Mouse (Mus musculus): ENCODE measurements around the gene Sh3gl3. TPM values are rescaled to one million over a fixed set of nuclear protein-coding genes. Genes with fewer than 3 reads are reported as not detected.

The Sh3gl3 gene
- polyA plus RNA-seq (2015; fragmentation: Nextera tagmentation; extraction: Ambion mirVana) = 0.09 and 0.15 TPM in 2 replicates

GRCm38 (mm10) chr7:82173540-82173939, at the start of gene Sh3gl3:
TSS of gene Sh3gl3 (plus strand) at chr7:82173840.
- Histone ChIP-seq H3K27ac (ENCODE audit: low read depth) (no peak within 1 kb of the TSS), H3K9me3 (ENCODE audit: low read length) (no peaks in the 10 kb centered on the region), H3K4me2 (ENCODE audit: low read depth, low read length) (peak within 1 kb of the TSS; percentile 76), H3K36me3 (replicated peaks; ENCODE audit: insufficient read depth, low read length) (no peaks in the 10 kb centered on the region), H3K9ac (replicated peaks) (no peak within 1 kb of the TSS), H3K27me3 (ENCODE audit: insufficient read depth, low read length) (peaks cover 23% of the 10 kb centered on the region), H3K4me3 (ENCODE audit: low read depth, low read length) (peak within 1 kb of the TSS; percentile 44), H3K4me1 (ENCODE audit: insufficient read depth) (peaks cover 2% of the 10 kb centered on the region; the same call in 1 of the 2 replicates)
- ATAC-seq (no peak), DNase-seq (peak; percentile 6)
- WGBS (ENCODE audit: insufficient replicate concordance) = 70% methylated on average over 3 of the region's 3 CpGs
- TF ChIP-seq CTCF (IDR thresholded peaks at IDR 0.05; ENCODE audit: low read depth) = no peak
- no peak for TF ChIP-seq EP300 (IDR thresholded peaks at IDR 0.05; ENCODE audit: low read depth)

- Histone ChIP-seq H3K36me3 (replicated peaks; ENCODE audit: insufficient read depth, low read length) (no peaks in the 10 kb centered on the region), H3K27ac (ENCODE audit: low read depth) (no peak overlapping the region), H3K4me3 (ENCODE audit: low read depth, low read length) (no peak overlapping the region), H3K9me3 (ENCODE audit: low read length) (no peaks in the 10 kb centered on the region), H3K27me3 (ENCODE audit: insufficient read depth, low read length) (no peaks in the 10 kb centered on the region), H3K4me1 (ENCODE audit: insufficient read depth) (no peaks in the 10 kb centered on the region), H3K9ac (replicated peaks) (no peak overlapping the region), H3K4me2 (ENCODE audit: low read depth, low read length) (no peak overlapping the region)
- WGBS (ENCODE audit: insufficient replicate concordance) = 33% methylated on average over 1 of the region's 1 CpGs
- DNase-seq (no peak), ATAC-seq (no peak)
- TF ChIP-seq EP300 (IDR thresholded peaks at IDR 0.05; ENCODE audit: low read depth) (no peak), CTCF (IDR thresholded peaks at IDR 0.05; ENCODE audit: low read depth) (no peak)
Measured at GRCm38 (mm10) chr7:82138196-82138595, 35.4 kb upstream of the Sh3gl3 start.

GRCm38 (mm10) chr7:82147151-82147550, 26.5 kb upstream of the Sh3gl3 start:
- 85% methylated on average over 5 of the region's 5 CpGs for WGBS (ENCODE audit: insufficient replicate concordance)
- Histone ChIP-seq H3K4me1 (ENCODE audit: insufficient read depth) (no peaks in the 10 kb centered on the region), H3K36me3 (replicated peaks; ENCODE audit: insufficient read depth, low read length) (no peaks in the 10 kb centered on the region), H3K27ac (ENCODE audit: low read depth) (no peak overlapping the region), H3K4me2 (ENCODE audit: low read depth, low read length) (no peak overlapping the region), H3K27me3 (ENCODE audit: insufficient read depth, low read length) (no peaks in the 10 kb centered on the region), H3K4me3 (ENCODE audit: low read depth, low read length) (no peak overlapping the region), H3K9ac (replicated peaks) (no peak overlapping the region), H3K9me3 (ENCODE audit: low read length) (no peaks in the 10 kb centered on the region)
- TF ChIP-seq EP300 (IDR thresholded peaks at IDR 0.05; ENCODE audit: low read depth) (no peak), CTCF (IDR thresholded peaks at IDR 0.05; ENCODE audit: low read depth) (no peak)
- DNase-seq (no peak), ATAC-seq (no peak)

GRCm38 (mm10) chr7:82164681-82165080, 9.0 kb upstream of the Sh3gl3 start:
- no peak for DNase-seq
- TF ChIP-seq EP300 (IDR thresholded peaks at IDR 0.05; ENCODE audit: low read depth) = no peak
- no peak for TF ChIP-seq CTCF (IDR thresholded peaks at IDR 0.05; ENCODE audit: low read depth)

GRCm38 (mm10) chr7:82174571-82175326, 1.1 kb downstream of the Sh3gl3 start:
- Histone ChIP-seq H3K27ac (ENCODE audit: low read depth) (no peak overlapping the region), H3K4me3 (ENCODE audit: low read depth, low read length) (peak overlapping the region; percentile 44), H3K27me3 (ENCODE audit: insufficient read depth, low read length) (peaks cover 23% of the 10 kb centered on the region), H3K36me3 (replicated peaks; ENCODE audit: insufficient read depth, low read length) (no peaks in the 10 kb centered on the region), H3K9ac (replicated peaks) (no peak overlapping the region), H3K4me2 (ENCODE audit: low read depth, low read length) (peak overlapping the region; percentile 76), H3K9me3 (ENCODE audit: low read length) (no peaks in the 10 kb centered on the region), H3K4me1 (ENCODE audit: insufficient read depth) (peaks cover 2% of the 10 kb centered on the region; the same call in 1 of the 2 replicates)
- DNase-seq (peak; percentile 56), ATAC-seq (peak; percentile 70)
- TF ChIP-seq EP300 (IDR thresholded peaks at IDR 0.05; ENCODE audit: low read depth) = no peak
- no peak for TF ChIP-seq CTCF (IDR thresholded peaks at IDR 0.05; ENCODE audit: low read depth)
- WGBS (ENCODE audit: insufficient replicate concordance) = 2% methylated on average over 69 of the region's 72 CpGs

More at GRCm38 (mm10) chr7:82164681-82165080, 9.0 kb upstream of the Sh3gl3 start:
- Histone ChIP-seq H3K4me3 (ENCODE audit: low read depth, low read length) (no peak overlapping the region), H3K36me3 (replicated peaks; ENCODE audit: insufficient read depth, low read length) (no peaks in the 10 kb centered on the region), H3K4me2 (ENCODE audit: low read depth, low read length) (no peak overlapping the region), H3K9ac (replicated peaks) (no peak overlapping the region), H3K27ac (ENCODE audit: low read depth) (no peak overlapping the region), H3K27me3 (ENCODE audit: insufficient read depth, low read length) (no peaks in the 10 kb centered on the region), H3K9me3 (ENCODE audit: low read length) (no peaks in the 10 kb centered on the region), H3K4me1 (ENCODE audit: insufficient read depth) (no peaks in the 10 kb centered on the region)
- ATAC-seq = no peak
- WGBS (ENCODE audit: insufficient replicate concordance) = 90% methylated on average over 14 of the region's 14 CpGs

GRCm38 (mm10) chr7:82175327-82175721, 1.7 kb downstream of the Sh3gl3 start:
- no peak overlapping the region for H3K27ac ChIP-seq (ENCODE audit: low read depth)
- peaks cover 23% of the 10 kb centered on the region for H3K27me3 ChIP-seq (ENCODE audit: insufficient read depth, low read length)
- no peaks in the 10 kb centered on the region for H3K9me3 ChIP-seq (ENCODE audit: low read length)
- TF ChIP-seq EP300 (IDR thresholded peaks at IDR 0.05; ENCODE audit: low read depth) = no peak
- TF ChIP-seq CTCF (IDR thresholded peaks at IDR 0.05; ENCODE audit: low read depth) = no peak
- peak overlapping the region; percentile 76 for H3K4me2 ChIP-seq (ENCODE audit: low read depth, low read length)
- ATAC-seq (no peak), DNase-seq (no peak)
- H3K4me1 ChIP-seq (ENCODE audit: insufficient read depth) = peaks cover 2% of the 10 kb centered on the region; the same call in 1 of the 2 replicates
- H3K9ac ChIP-seq (replicated peaks) = no peak overlapping the region
- H3K4me3 ChIP-seq (ENCODE audit: low read depth, low read length) = peak overlapping the region; percentile 44
- WGBS (ENCODE audit: insufficient replicate concordance) = 4% methylated on average over 16 of the region's 16 CpGs
- no peaks in the 10 kb centered on the region for H3K36me3 ChIP-seq (replicated peaks; ENCODE audit: insufficient read depth, low read length)
